Mouse (Mus musculus): ENCODE measurements around the gene Igsf9. TPM values are rescaled to one million over a fixed set of nuclear protein-coding genes. Genes with fewer than 3 reads are reported as not detected.
A peak's percentile ranks its signal among the peaks of the same experiment; 100 is the strongest.

Igsf9 gene
- total RNA-seq, 2 experiments from 2014 or later: 0.10 TPM; not detected in 1

- peak; percentile 91 for ATAC-seq (replicated peaks; ENCODE audit: poor library complexity)
Measured at GRCm38 (mm10) chr1:172490261-172490661, 8.7 kb downstream of the Igsf9 start.

GRCm38 (mm10) chr1:172492047-172492446 lies 10.5 kb downstream of the Igsf9 start:
- no peak for ATAC-seq (replicated peaks; ENCODE audit: poor library complexity)

GRCm38 (mm10) chr1:172493516-172493915 lies 11.9 kb downstream of the Igsf9 start:
- ATAC-seq (replicated peaks; ENCODE audit: poor library complexity): no peak

- no peak for ATAC-seq (replicated peaks; ENCODE audit: poor library complexity)
Measured at GRCm38 (mm10) chr1:172496030-172496429, 14.4 kb downstream of the Igsf9 start.

- ATAC-seq (replicated peaks; ENCODE audit: poor library complexity): no peak
Measured at GRCm38 (mm10) chr1:172497428-172497827, 15.8 kb downstream of the Igsf9 start.

- ATAC-seq (replicated peaks; ENCODE audit: poor library complexity): peak; percentile 50
Measured at GRCm38 (mm10) chr1:172499765-172500441, 18.3 kb downstream of the Igsf9 start, which contains the start of gene Tagln2. TSS of gene Tagln2 (plus strand) at chr1:172500047.

GRCm38 (mm10) chr1:172500451-172501370 lies 19.1 kb downstream of the Igsf9 start:
- peak; percentile 23 for ATAC-seq (replicated peaks; ENCODE audit: poor library complexity)

GRCm38 (mm10) chr1:172501371-172502144 lies 20.0 kb downstream of the Igsf9 start:
- peak; percentile 32 for ATAC-seq (replicated peaks; ENCODE audit: poor library complexity)

- no peak; the same call in 1 of the 2 replicates for ATAC-seq (replicated peaks; ENCODE audit: poor library complexity)
Measured at GRCm38 (mm10) chr1:172502145-172503110, 20.8 kb downstream of the Igsf9 start.

- no peak for ATAC-seq (replicated peaks; ENCODE audit: poor library complexity)
Measured at GRCm38 (mm10) chr1:172503111-172503997, 21.8 kb downstream of the Igsf9 start.

- no peak for ATAC-seq (replicated peaks; ENCODE audit: poor library complexity)
Measured at GRCm38 (mm10) chr1:172504756-172505155, 23.2 kb downstream of the Igsf9 start.

GRCm38 (mm10) chr1:172507001-172507400 lies 25.4 kb downstream of the Igsf9 start:
- no peak for ATAC-seq (replicated peaks; ENCODE audit: poor library complexity)

GRCm38 (mm10) chr1:172507701-172508100 lies 26.1 kb downstream of the Igsf9 start:
- ATAC-seq (replicated peaks; ENCODE audit: poor library complexity): no peak

GRCm38 (mm10) chr1:172508172-172508571 lies 26.6 kb downstream of the Igsf9 start:
- ATAC-seq (replicated peaks; ENCODE audit: poor library complexity): peak; percentile 41

GRCm38 (mm10) chr1:172509235-172509634 lies 27.6 kb downstream of the Igsf9 start:
- ATAC-seq (replicated peaks; ENCODE audit: poor library complexity): no peak

GRCm38 (mm10) chr1:172509983-172510382 lies 28.4 kb downstream of the Igsf9 start:
- ATAC-seq (replicated peaks; ENCODE audit: poor library complexity): no peak

GRCm38 (mm10) chr1:172510421-172510972 lies 28.9 kb downstream of the Igsf9 start:
- no peak for ATAC-seq (replicated peaks; ENCODE audit: poor library complexity)

- ATAC-seq (replicated peaks; ENCODE audit: poor library complexity): peak; percentile 59
Measured at GRCm38 (mm10) chr1:172512962-172513361, 31.4 kb downstream of the Igsf9 start.
